Mouse (Mus musculus): Measurements from ENCODE around the gene Sdhb. TPM values are rescaled to one million over a fixed set of nuclear protein-coding genes. Genes with fewer than 3 reads are reported as not detected.

Sdhb gene
- polyA plus RNA-seq (2014; fragmentation: Nextera tagmentation; extraction: Ambion mirVana) = 382 and 392 TPM in 2 replicates

DNA sequence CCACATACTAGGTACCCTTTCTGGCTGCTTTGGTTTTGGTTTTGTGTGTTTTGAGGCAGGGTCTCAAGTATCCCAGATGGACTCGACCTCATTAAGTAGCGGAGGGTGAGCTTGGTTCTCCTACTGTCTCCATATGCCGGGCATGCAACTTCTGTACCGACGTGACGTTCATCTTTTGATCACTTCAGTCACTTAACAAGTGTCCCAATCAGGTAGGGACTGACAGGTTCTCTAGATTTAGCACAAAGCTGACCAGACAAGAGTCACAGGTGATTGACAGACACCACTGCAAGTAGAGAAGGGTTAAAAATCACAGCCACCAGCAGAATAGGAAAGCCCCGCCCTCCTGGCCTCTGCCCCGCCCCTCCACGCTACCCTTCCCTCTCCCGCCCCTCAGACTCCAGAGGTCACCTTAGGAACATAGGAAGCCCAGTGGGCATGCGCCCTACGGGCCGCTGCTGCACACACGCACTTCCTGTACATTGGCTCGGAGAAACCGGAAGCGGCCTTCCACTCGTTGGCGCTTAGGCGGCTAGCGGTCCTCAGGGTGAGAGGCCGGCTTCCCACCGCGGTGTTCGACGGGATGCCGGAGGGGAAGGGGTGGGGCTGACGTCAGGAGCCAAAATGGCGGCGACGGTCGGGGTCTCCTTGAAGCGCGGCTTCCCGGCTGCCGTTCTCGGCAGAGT lies at the start of gene Sdhb:
Gene Sdhb (plus strand): TSS at position 423 of the 686 bp plus-strand sequence.
- H3K4me3 ChIP-seq (ENCODE audit: low read depth, low read length) = peak within 1 kb of the TSS; percentile 94
- TF ChIP-seq CTCF (IDR thresholded peaks at IDR 0.05; ENCODE audit: low read depth) = no peak
- peaks cover 8% of the 10 kb centered on the region for H3K4me1 ChIP-seq (ENCODE audit: insufficient read depth)
- H3K9ac ChIP-seq = peak within 1 kb of the TSS; percentile 74
- H3K9me3 ChIP-seq (ENCODE audit: low read depth, low read length) = no peaks in the 10 kb centered on the region
- peak within 1 kb of the TSS; percentile 95 for H3K4me2 ChIP-seq
- DNase-seq = peak; percentile 99
- no peaks in the 10 kb centered on the region for H3K27me3 ChIP-seq (ENCODE audit: insufficient read depth, low read length)
- 2% methylated on average over 37 of the region's 37 CpGs for WGBS
- H3K27ac ChIP-seq (ENCODE audit: low read depth) = peak within 1 kb of the TSS; percentile 61
- H3K36me3 ChIP-seq (ENCODE audit: insufficient read depth) = 0 out of 2 replicates have a peak, but pooled peaks cover under 1% of the 10 kb centered on the region
- peak; percentile 96 for ATAC-seq (ENCODE audit: insufficient read depth)

DNA sequence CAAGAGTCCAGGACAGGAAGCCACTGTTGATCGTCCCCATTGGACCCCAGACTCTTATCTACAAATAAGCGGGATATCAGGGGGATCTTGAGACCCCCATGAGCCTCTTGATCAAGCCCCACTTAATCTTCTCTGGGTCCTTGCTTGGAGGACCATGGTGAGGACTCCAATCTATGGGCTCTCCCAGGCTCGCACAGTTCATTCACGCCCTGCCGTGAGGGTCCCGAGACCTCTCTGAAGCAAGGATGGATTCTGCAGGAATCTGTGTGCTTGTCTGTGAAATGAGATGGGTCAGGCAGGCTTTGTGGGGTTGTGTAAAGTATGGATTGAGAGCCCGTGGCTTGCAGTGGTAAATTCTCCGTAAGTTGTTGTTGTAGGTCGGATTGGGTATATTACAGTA lies 49.6 kb upstream of the Sdhb start:
- H3K27ac ChIP-seq (ENCODE audit: low read depth) = no peak overlapping the region

DNA sequence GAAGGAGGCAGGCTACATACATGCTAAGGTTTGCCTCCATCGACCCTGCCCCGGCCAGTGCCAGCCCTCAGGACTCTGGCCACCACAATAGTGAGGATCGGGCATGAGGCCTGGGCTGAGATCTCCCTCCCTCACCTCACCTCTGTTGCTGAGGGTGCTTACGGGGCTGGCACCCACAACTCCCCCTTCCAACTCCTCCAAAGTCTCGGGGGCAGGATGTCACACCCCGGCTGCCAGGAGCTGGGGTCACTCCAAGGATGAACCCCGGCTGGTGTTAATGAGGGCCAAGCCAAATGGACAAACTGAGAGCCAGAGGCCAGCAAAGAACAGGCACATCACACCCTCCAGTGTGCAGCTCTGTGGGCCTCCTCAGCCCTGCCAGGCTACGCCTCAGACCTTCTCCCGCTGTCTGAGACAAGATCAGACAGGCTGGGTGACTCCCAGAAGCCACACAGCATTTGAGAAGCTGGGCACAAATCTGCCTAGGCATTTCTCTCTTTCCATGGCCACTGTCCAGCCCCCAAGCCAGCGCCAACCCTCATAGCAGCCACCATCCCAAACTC lies 48.7 kb upstream of the Sdhb start:
- H3K9me3 ChIP-seq (ENCODE audit: low read depth, low read length) = no peaks in the 10 kb centered on the region
- no peak for TF ChIP-seq CTCF (IDR thresholded peaks at IDR 0.05; ENCODE audit: low read depth)
- DNase-seq (no peak), ATAC-seq (ENCODE audit: insufficient read depth) (no peak)
- no peak overlapping the region for H3K9ac ChIP-seq
- H3K27me3 ChIP-seq (ENCODE audit: insufficient read depth, low read length) = 0 out of 2 replicates have a peak, but pooled peaks cover under 1% of the 10 kb centered on the region
- 75% methylated on average over 10 of the region's 10 CpGs for WGBS
- no peaks in the 10 kb centered on the region for H3K36me3 ChIP-seq (ENCODE audit: insufficient read depth)
- no peak overlapping the region for H3K4me3 ChIP-seq (ENCODE audit: low read depth, low read length)
- H3K27ac ChIP-seq (ENCODE audit: low read depth) = no peak overlapping the region
- no peaks in the 10 kb centered on the region for H3K4me1 ChIP-seq (ENCODE audit: insufficient read depth)
- H3K4me2 ChIP-seq = no peak overlapping the region

More for the DNA sequence above, 49.6 kb upstream of the Sdhb start:
- no peaks in the 10 kb centered on the region for H3K36me3 ChIP-seq (ENCODE audit: insufficient read depth)
- no peaks in the 10 kb centered on the region for H3K9me3 ChIP-seq (ENCODE audit: low read depth, low read length)
- ATAC-seq (ENCODE audit: insufficient read depth) (no peak), DNase-seq (no peak)
- H3K9ac ChIP-seq = no peak overlapping the region
- no peaks in the 10 kb centered on the region for H3K4me1 ChIP-seq (ENCODE audit: insufficient read depth)
- no peak overlapping the region for H3K4me2 ChIP-seq
- WGBS = 87% methylated on average over 9 of the region's 9 CpGs
- TF ChIP-seq CTCF (IDR thresholded peaks at IDR 0.05; ENCODE audit: low read depth) = no peak
- no peak overlapping the region for H3K4me3 ChIP-seq (ENCODE audit: low read depth, low read length)
- H3K27me3 ChIP-seq (ENCODE audit: insufficient read depth, low read length) = peaks cover 9% of the 10 kb centered on the region

- no peak overlapping the region for H3K4me3 ChIP-seq (ENCODE audit: low read depth, low read length)
- no peak for TF ChIP-seq CTCF (IDR thresholded peaks at IDR 0.05; ENCODE audit: low read depth)
- H3K27ac ChIP-seq (ENCODE audit: low read depth) = no peak overlapping the region
- ATAC-seq (ENCODE audit: insufficient read depth) (no peak), DNase-seq (no peak)
- H3K4me2 ChIP-seq = no peak overlapping the region
- H3K27me3 ChIP-seq (ENCODE audit: insufficient read depth, low read length) = no peaks in the 10 kb centered on the region
- WGBS = 89% methylated on average over 9 of the region's 9 CpGs
- no peak overlapping the region for H3K9ac ChIP-seq
- no peaks in the 10 kb centered on the region for H3K4me1 ChIP-seq (ENCODE audit: insufficient read depth)
- no peaks in the 10 kb centered on the region for H3K9me3 ChIP-seq (ENCODE audit: low read depth, low read length)
- H3K36me3 ChIP-seq (ENCODE audit: insufficient read depth) = no peaks in the 10 kb centered on the region
Observed at GRCm38 (mm10) chr4:140913565-140913964, 47.4 kb upstream of the Sdhb start.

- Histone ChIP-seq H3K4me2 (no peak overlapping the region), H3K27ac (ENCODE audit: low read depth) (no peak overlapping the region), H3K4me1 (ENCODE audit: insufficient read depth) (no peaks in the 10 kb centered on the region), H3K4me3 (ENCODE audit: low read depth, low read length) (no peak overlapping the region), H3K36me3 (ENCODE audit: insufficient read depth) (no peaks in the 10 kb centered on the region), H3K9me3 (ENCODE audit: low read depth, low read length) (no peaks in the 10 kb centered on the region), H3K27me3 (ENCODE audit: insufficient read depth, low read length) (no peaks in the 10 kb centered on the region), H3K9ac (no peak overlapping the region)
- no peak for ATAC-seq (ENCODE audit: insufficient read depth)
- no peak for TF ChIP-seq CTCF (IDR thresholded peaks at IDR 0.05; ENCODE audit: low read depth)
- WGBS = 50% methylated on average over 6 of the region's 6 CpGs
- DNase-seq = peak; percentile 27
Observed at GRCm38 (mm10) chr4:140914731-140915131, 46.3 kb upstream of the Sdhb start.

GRCm38 (mm10) chr4:140915235-140915634 lies 45.8 kb upstream of the Sdhb start:
- TF ChIP-seq CTCF (IDR thresholded peaks at IDR 0.05; ENCODE audit: low read depth) = no peak
- Histone ChIP-seq H3K9ac (no peak overlapping the region), H3K27ac (ENCODE audit: low read depth) (no peak overlapping the region), H3K36me3 (ENCODE audit: insufficient read depth) (no peaks in the 10 kb centered on the region), H3K9me3 (ENCODE audit: low read depth, low read length) (no peaks in the 10 kb centered on the region), H3K4me1 (ENCODE audit: insufficient read depth) (no peaks in the 10 kb centered on the region), H3K4me3 (ENCODE audit: low read depth, low read length) (no peak overlapping the region), H3K27me3 (ENCODE audit: insufficient read depth, low read length) (no peaks in the 10 kb centered on the region), H3K4me2 (no peak overlapping the region)
- DNase-seq (no peak), ATAC-seq (ENCODE audit: insufficient read depth) (no peak)
- 55% methylated on average over 3 of the region's 3 CpGs for WGBS

- no peaks in the 10 kb centered on the region for H3K27me3 ChIP-seq (ENCODE audit: insufficient read depth, low read length)
- no peak overlapping the region for H3K4me2 ChIP-seq
- H3K9ac ChIP-seq = no peak overlapping the region
- no peak overlapping the region for H3K4me3 ChIP-seq (ENCODE audit: low read depth, low read length)
- 88% methylated on average over 5 of the region's 5 CpGs for WGBS
- no peaks in the 10 kb centered on the region for H3K4me1 ChIP-seq (ENCODE audit: insufficient read depth)
- TF ChIP-seq CTCF (IDR thresholded peaks at IDR 0.05; ENCODE audit: low read depth) = no peak
- ATAC-seq (ENCODE audit: insufficient read depth) (no peak), DNase-seq (no peak)
- no peak overlapping the region for H3K27ac ChIP-seq (ENCODE audit: low read depth)
- H3K9me3 ChIP-seq (ENCODE audit: low read depth, low read length) = no peaks in the 10 kb centered on the region
- no peaks in the 10 kb centered on the region for H3K36me3 ChIP-seq (ENCODE audit: insufficient read depth)
Observed at GRCm38 (mm10) chr4:140916296-140916695, 44.7 kb upstream of the Sdhb start.

Data from lung, embryonic 14.5 days (tissue).